ENCODE assay signal across 27 mouse cellular contexts in genomic region chr3:41618036-41618435, GRCm38 (mm10).
A peak's percentile ranks its signal among the peaks of the same experiment; 100 is the strongest.
DNase-seq lines count a peak whose midpoint lies in the region; ATAC-seq and TF ChIP-seq lines count a peak whose summit lies in the region.
"Had no signal": no experiment of that assay in that cellular context is flagged by ENCODE, and none has a peak within 500 bp of the region (broad histone marks: within the 10 kb centered on the region; RNA-seq: fewer than 3 reads in every experiment).

No protein-coding gene starts in this region.

- H3K4me2 ChIP-seq in embryonic facial prominence, embryonic 14.5 days (ENCODE audit: low read depth, low read length): no peak overlapping the region
- no peak overlapping the region for H3K4me2 ChIP-seq in hindbrain, embryonic 14.5 days (replicated peaks)
- no peak overlapping the region for H3K4me2 ChIP-seq in hindbrain, embryonic 11.5 days (replicated peaks; ENCODE audit: low read depth, low read length)
- H3K4me2 ChIP-seq in midbrain, postnatal 0 days (ENCODE audit: low read depth, low read length, poor library complexity, severe bottlenecking): no peak overlapping the region
- no peak overlapping the region for H3K4me2 ChIP-seq in midbrain, embryonic 16.5 days (ENCODE audit: low read length)
- no peak overlapping the region for H3K4me2 ChIP-seq in neural tube, embryonic 14.5 days (ENCODE audit: low read depth, low read length)
- H3K4me2 ChIP-seq: embryonic facial prominence, embryonic 13.5 days; heart, embryonic 15.5 days; limb, embryonic 12.5 days; liver, embryonic 15.5 days; lung, embryonic 14.5 days; midbrain, embryonic 12.5 days had no signal

- H3K27ac ChIP-seq in embryonic facial prominence, embryonic 14.5 days (replicated peaks; ENCODE audit: low read depth, low read length): no peak overlapping the region
- H3K27ac ChIP-seq in embryonic facial prominence, embryonic 10.5 days (replicated peaks): no peak overlapping the region
- no peak overlapping the region for H3K27ac ChIP-seq in hindbrain, embryonic 14.5 days
- no peak overlapping the region for H3K27ac ChIP-seq in hindbrain, embryonic 11.5 days (ENCODE audit: low read depth, low read length)
- H3K27ac ChIP-seq in midbrain, postnatal 0 days (ENCODE audit: low read depth, low read length): no peak overlapping the region
- no peak overlapping the region for H3K27ac ChIP-seq in midbrain, embryonic 16.5 days (ENCODE audit: low read length)
- H3K27ac ChIP-seq in neural tube, embryonic 14.5 days (ENCODE audit: low read depth, low read length): peak overlapping the region; percentile 31; the same call in 1 of the 2 replicates
- H3K27ac ChIP-seq: embryonic facial prominence, embryonic 13.5 days; heart, embryonic 10.5 days; heart, embryonic 15.5 days; layer of hippocampus, adult 2 months; left cerebral cortex, adult 2 months; limb, embryonic 12.5 days; liver, embryonic 15.5 days; midbrain, embryonic 12.5 days had no signal

- H3K4me3 ChIP-seq in embryonic facial prominence, embryonic 14.5 days (ENCODE audit: low read depth, low read length): no peak overlapping the region
- H3K4me3 ChIP-seq in embryonic facial prominence, embryonic 10.5 days: no peak overlapping the region
- H3K4me3 ChIP-seq in hindbrain, embryonic 14.5 days (replicated peaks; ENCODE audit: low read length): no peak overlapping the region
- H3K4me3 ChIP-seq in hindbrain, embryonic 11.5 days (ENCODE audit: low read depth, low read length): no peak overlapping the region
- H3K4me3 ChIP-seq in midbrain, postnatal 0 days (ENCODE audit: low read depth, low read length): no peak overlapping the region
- no peak overlapping the region for H3K4me3 ChIP-seq in midbrain, embryonic 16.5 days (ENCODE audit: low read depth, low read length)
- no peak overlapping the region for H3K4me3 ChIP-seq in neural tube, embryonic 14.5 days (ENCODE audit: low read depth, low read length)
- H3K4me3 ChIP-seq: embryonic facial prominence, embryonic 13.5 days; erythroblast, embryonic 14.5 days; heart, embryonic 10.5 days; heart, embryonic 15.5 days; layer of hippocampus, adult 2 months; left cerebral cortex, adult 2 months; limb, embryonic 12.5 days; liver, embryonic 15.5 days; midbrain, embryonic 12.5 days had no signal

- no peaks in the 10 kb centered on the region for H3K27me3 ChIP-seq in embryonic facial prominence, embryonic 14.5 days (replicated peaks; ENCODE audit: control insufficient read depth, insufficient read depth, low read length)
- no peaks in the 10 kb centered on the region for H3K27me3 ChIP-seq in embryonic facial prominence, embryonic 10.5 days (replicated peaks; ENCODE audit: low read depth, poor library complexity, severe bottlenecking)
- H3K27me3 ChIP-seq in hindbrain, embryonic 14.5 days (ENCODE audit: control insufficient read depth, insufficient read depth, low read length): no peaks in the 10 kb centered on the region
- no peaks in the 10 kb centered on the region for H3K27me3 ChIP-seq in hindbrain, embryonic 11.5 days (ENCODE audit: control insufficient read depth, insufficient read depth, low read length)
- no peaks in the 10 kb centered on the region for H3K27me3 ChIP-seq in midbrain, postnatal 0 days (ENCODE audit: insufficient read depth, low read length)
- H3K27me3 ChIP-seq in midbrain, embryonic 16.5 days (ENCODE audit: control insufficient read depth, insufficient read depth, low read depth, low read length): no peaks in the 10 kb centered on the region
- no peaks in the 10 kb centered on the region for H3K27me3 ChIP-seq in neural tube, embryonic 14.5 days (ENCODE audit: control insufficient read depth, insufficient read depth, low read length)
- H3K27me3 ChIP-seq: CH12.LX; embryonic facial prominence, embryonic 13.5 days; heart, embryonic 15.5 days; limb, embryonic 12.5 days; liver, embryonic 15.5 days; midbrain, embryonic 12.5 days; Patski had no signal

- 68% methylated on average over 3 of the region's 3 CpGs for WGBS in embryonic facial prominence, embryonic 14.5 days
- WGBS in embryonic facial prominence, embryonic 10.5 days: 75% methylated on average over 3 of the region's 3 CpGs
- WGBS in hindbrain, embryonic 14.5 days: 68% methylated on average over 3 of the region's 3 CpGs
- WGBS in hindbrain, embryonic 11.5 days: 75% methylated on average over 3 of the region's 3 CpGs
- 74% methylated on average over 3 of the region's 3 CpGs for WGBS in midbrain, postnatal 0 days
- 67% methylated on average over 3 of the region's 3 CpGs for WGBS in midbrain, embryonic 16.5 days
- 64% methylated on average over 3 of the region's 3 CpGs for WGBS in neural tube, embryonic 14.5 days

- H3K36me3 ChIP-seq in embryonic facial prominence, embryonic 14.5 days (ENCODE audit: control insufficient read depth, insufficient read depth, low read length): peaks cover 18% of the 10 kb centered on the region
- H3K36me3 ChIP-seq in embryonic facial prominence, embryonic 10.5 days (replicated peaks): peaks cover 27% of the 10 kb centered on the region
- H3K36me3 ChIP-seq in hindbrain, embryonic 14.5 days (replicated peaks; ENCODE audit: control insufficient read depth, insufficient read depth): peaks cover 14% of the 10 kb centered on the region
- peaks cover 2% of the 10 kb centered on the region; the same call in 1 of the 2 replicates for H3K36me3 ChIP-seq in hindbrain, embryonic 11.5 days (ENCODE audit: control insufficient read depth, insufficient read depth, low read length)
- peaks cover 12% of the 10 kb centered on the region for H3K36me3 ChIP-seq in midbrain, postnatal 0 days (ENCODE audit: insufficient read depth, low read length)
- H3K36me3 ChIP-seq in midbrain, embryonic 16.5 days (ENCODE audit: control insufficient read depth, insufficient read depth, low read length): peaks cover 4% of the 10 kb centered on the region; the same call in 1 of the 2 replicates
- H3K36me3 ChIP-seq in neural tube, embryonic 14.5 days (ENCODE audit: control insufficient read depth, insufficient read depth, low read length): peaks cover 11% of the 10 kb centered on the region

- no peaks in the 10 kb centered on the region for H3K9me3 ChIP-seq in embryonic facial prominence, embryonic 14.5 days (ENCODE audit: control insufficient read depth, low read length)
- H3K9me3 ChIP-seq in embryonic facial prominence, embryonic 10.5 days: no peaks in the 10 kb centered on the region
- H3K9me3 ChIP-seq in hindbrain, embryonic 14.5 days (ENCODE audit: control insufficient read depth, low read length): no peaks in the 10 kb centered on the region
- H3K9me3 ChIP-seq in hindbrain, embryonic 11.5 days (ENCODE audit: control insufficient read depth, low read length): no peaks in the 10 kb centered on the region
- H3K9me3 ChIP-seq in midbrain, postnatal 0 days (ENCODE audit: low read length): no peaks in the 10 kb centered on the region
- no peaks in the 10 kb centered on the region for H3K9me3 ChIP-seq in midbrain, embryonic 16.5 days (replicated peaks; ENCODE audit: control insufficient read depth, low read length, poor library complexity, severe bottlenecking)
- H3K9me3 ChIP-seq in neural tube, embryonic 14.5 days (ENCODE audit: control insufficient read depth, low read length): no peaks in the 10 kb centered on the region
- H3K9me3 ChIP-seq: embryonic facial prominence, embryonic 13.5 days; heart, embryonic 10.5 days; heart, embryonic 15.5 days; limb, embryonic 12.5 days; liver, embryonic 15.5 days; midbrain, embryonic 12.5 days had no signal

- no peak overlapping the region for H3K9ac ChIP-seq in embryonic facial prominence, embryonic 14.5 days (ENCODE audit: low read depth, low read length)
- no peak overlapping the region for H3K9ac ChIP-seq in hindbrain, embryonic 14.5 days
- no peak overlapping the region for H3K9ac ChIP-seq in hindbrain, embryonic 11.5 days (ENCODE audit: low read depth, low read length)
- no peak overlapping the region for H3K9ac ChIP-seq in midbrain, postnatal 0 days (replicated peaks; ENCODE audit: low read length, poor library complexity, severe bottlenecking)
- H3K9ac ChIP-seq in midbrain, embryonic 16.5 days (ENCODE audit: low read depth, low read length): no peak overlapping the region
- H3K9ac ChIP-seq in neural tube, embryonic 14.5 days (replicated peaks; ENCODE audit: low read depth, low read length): no peak overlapping the region
- H3K9ac ChIP-seq: embryonic facial prominence, embryonic 13.5 days; heart, embryonic 15.5 days; limb, embryonic 12.5 days; liver, embryonic 15.5 days; lung, embryonic 14.5 days; midbrain, embryonic 12.5 days had no signal

- ATAC-seq in embryonic facial prominence, embryonic 14.5 days (ENCODE audit: low read depth): no peak; the same call in 1 of the 2 replicates
- 0 out of 2 replicates have a peak, but pooled peaks have one; percentile 31 for ATAC-seq in hindbrain, embryonic 14.5 days (ENCODE audit: low FRiP score)
- no peak for ATAC-seq in hindbrain, embryonic 11.5 days (ENCODE audit: low FRiP score)
- ATAC-seq in midbrain, postnatal 0 days (ENCODE audit: low FRiP score): no peak
- no peak for ATAC-seq in midbrain, embryonic 16.5 days
- ATAC-seq in neural tube, embryonic 14.5 days (ENCODE audit: low read depth): 0 out of 2 replicates have a peak, but pooled peaks have one; percentile 38
- ATAC-seq: intestine, embryonic 16.5 days; Patski had no signal

- DNase-seq in embryonic facial prominence, embryonic 14.5 days (ENCODE audit: low spot score): peak; percentile 13
- no peak for DNase-seq in embryonic facial prominence, embryonic 10.5 days (ENCODE audit: low spot score)
- DNase-seq in hindbrain, embryonic 14.5 days (ENCODE audit: low spot score): no peak
- no peak for DNase-seq in hindbrain, embryonic 11.5 days (ENCODE audit: low spot score)
- peak; percentile 24 for DNase-seq in midbrain, postnatal 0 days (ENCODE audit: low spot score)
- DNase-seq in MN1 (ENCODE audit: low spot score): no peak
- DNase-seq: adrenal gland, postnatal 14 days; cerebellum, adult 11-12 months; embryo, embryonic 11 days; gastrocnemius, postnatal 14 days; kidney, adult 8-10 months; kidney, postnatal 36 days had no signal

- TF ChIP-seq CTCF in midbrain, postnatal 0 days (IDR thresholded peaks at IDR 0.05): no peak

- H3K4me1 ChIP-seq in embryonic facial prominence, embryonic 14.5 days (ENCODE audit: control insufficient read depth, insufficient read depth, low read length): no peaks in the 10 kb centered on the region
- H3K4me1 ChIP-seq in embryonic facial prominence, embryonic 10.5 days: no peaks in the 10 kb centered on the region
- H3K4me1 ChIP-seq in hindbrain, embryonic 14.5 days (replicated peaks; ENCODE audit: control insufficient read depth, insufficient read depth, low read length): no peaks in the 10 kb centered on the region
- no peaks in the 10 kb centered on the region for H3K4me1 ChIP-seq in hindbrain, embryonic 11.5 days (replicated peaks; ENCODE audit: control insufficient read depth, insufficient read depth, low read length)
- no peaks in the 10 kb centered on the region for H3K4me1 ChIP-seq in midbrain, postnatal 0 days (ENCODE audit: insufficient read depth, low read length)
- no peaks in the 10 kb centered on the region for H3K4me1 ChIP-seq in midbrain, embryonic 16.5 days (ENCODE audit: control insufficient read depth, insufficient read depth, low read length)
- H3K4me1 ChIP-seq in neural tube, embryonic 14.5 days (ENCODE audit: control insufficient read depth, insufficient read depth, low read length): no peaks in the 10 kb centered on the region
- H3K4me1 ChIP-seq: embryonic facial prominence, embryonic 13.5 days; heart, embryonic 10.5 days; heart, embryonic 15.5 days; limb, embryonic 12.5 days; liver, embryonic 15.5 days; midbrain, embryonic 12.5 days had no signal

Comparison
In these comparisons a context has a peak if more than half of its experiments do, and no peak if none do; other contexts are left out.
1. ATAC-seq: peak in hindbrain, embryonic 14.5 days (single experiment) and neural tube, embryonic 14.5 days (single experiment); none in embryonic facial prominence, embryonic 14.5 days (single experiment), hindbrain, embryonic 11.5 days (single experiment), midbrain, postnatal 0 days (single experiment) and midbrain, embryonic 16.5 days (single experiment).
2. DNase-seq: peak in embryonic facial prominence, embryonic 14.5 days (single experiment) and midbrain, postnatal 0 days (single experiment); none in embryonic facial prominence, embryonic 10.5 days (single experiment), hindbrain, embryonic 14.5 days (single experiment), hindbrain, embryonic 11.5 days (single experiment) and MN1 (single experiment).